Mouse (Mus musculus) brown adipose tissue, adult 24 weeks (tissue): Measurements from ENCODE around the gene Gpr27. TPM values are rescaled to one million over a fixed set of nuclear protein-coding genes. Genes with fewer than 3 reads are reported as not detected.
A peak's percentile ranks its signal among the peaks of the same experiment; 100 is the strongest.

ENCODE experiments used
- H3K27ac ChIP-seq: fragments of 200-500 bp; replicated peaks from 2 replicates; pipeline ENCODE4 v1.5.1; 2012; ENCODE audit warnings: low read depth, mild to moderate bottlenecking, low read length
- H3K4me1 ChIP-seq: fragments of 200-500 bp; 2 replicates; pipeline ENCODE4 v1.6.1; 2012; ENCODE audit warnings: low read length, mixed read lengths; ENCODE audit not compliant: control insufficient read depth, insufficient read depth, insufficient read length
- H3K4me3 ChIP-seq: fragments of 200-500 bp; 2 replicates; pipeline ENCODE4 v1.5.1; 2012; ENCODE audit warnings: low read depth, mild to moderate bottlenecking, low read length, moderate library complexity; ENCODE audit not compliant: insufficient read depth
- polyA plus RNA-seq: library from polyadenylated mRNA; stranded (reverse); fragments of >200 nt; gene quantifications from 2 replicates; pipeline ENCODE4 v1.2.4, GENCODE M21; 2012; ENCODE audit not compliant: missing spikeins, insufficient read depth, insufficient read length

The Gpr27 gene
- 0.44 and 0.63 TPM in 2 replicates for polyA plus RNA-seq

- Histone ChIP-seq H3K4me1 (no peaks in the 10 kb centered on the region), H3K4me3 (peak within 1 kb of the TSS; percentile 68), H3K27ac (no peak within 1 kb of the TSS)
Observed at GRCm38 (mm10) chr6:99692206-99692915, at the start of gene Gpr27. Gene Gpr27, plus strand, starts transcription at chr6:99692679.

- Histone ChIP-seq H3K27ac (peak overlapping the region; percentile 84), H3K4me1 (peaks cover 5% of the 10 kb centered on the region; the same call in 1 of the 2 replicates), H3K4me3 (no peak overlapping the region)
Observed at GRCm38 (mm10) chr6:99643439-99644199, 48.9 kb upstream of the Gpr27 start.

- peaks cover 5% of the 10 kb centered on the region; the same call in 1 of the 2 replicates for H3K4me1 ChIP-seq
- H3K27ac ChIP-seq: peak overlapping the region; percentile 84
- no peak overlapping the region for H3K4me3 ChIP-seq
Observed at GRCm38 (mm10) chr6:99644386-99644785, 48.1 kb upstream of the Gpr27 start.

DNA sequence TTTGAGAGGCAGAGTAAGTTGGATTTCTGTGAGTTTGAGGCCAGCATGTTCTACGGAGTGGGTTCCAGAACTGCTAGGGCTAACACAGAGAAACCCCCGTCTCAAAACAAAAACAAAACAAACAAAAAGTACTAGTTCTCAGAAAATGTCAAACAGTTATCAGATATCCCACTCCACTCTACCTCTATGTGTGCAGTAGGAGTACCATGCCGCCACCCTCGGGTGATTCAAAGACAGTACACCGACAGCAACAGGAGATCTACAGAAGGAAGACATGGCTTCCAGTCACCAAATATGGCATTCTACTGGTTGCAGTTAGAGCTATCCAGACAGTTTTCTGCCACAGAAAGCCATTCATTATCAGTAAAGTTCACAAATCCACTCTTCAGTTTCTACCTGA is 47.6 kb upstream of the Gpr27 start:
- Histone ChIP-seq H3K27ac (no peak overlapping the region), H3K4me1 (peaks cover 5% of the 10 kb centered on the region; the same call in 1 of the 2 replicates), H3K4me3 (no peak overlapping the region)

DNA sequence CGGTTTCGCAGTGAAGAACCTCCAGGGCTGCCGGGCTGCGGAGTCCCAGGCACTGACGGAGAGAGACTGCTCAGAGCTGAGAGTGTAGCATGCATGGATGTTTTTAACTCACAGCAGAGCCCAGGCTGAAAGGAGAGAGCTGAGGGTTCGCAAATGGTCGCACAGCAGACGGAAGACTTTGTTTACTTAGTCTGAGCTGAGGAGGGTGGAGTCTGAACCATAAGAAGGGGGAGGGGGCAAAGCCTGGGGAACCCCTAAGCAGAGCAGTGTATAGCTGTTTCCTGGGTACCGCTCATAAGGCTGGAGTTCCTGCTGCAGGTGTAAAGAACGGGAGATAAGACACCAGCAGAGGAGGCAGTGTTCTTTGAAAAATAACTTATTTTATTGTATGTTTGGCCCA is 46.1 kb upstream of the Gpr27 start:
- Histone ChIP-seq H3K4me1 (peaks cover 5% of the 10 kb centered on the region; the same call in 1 of the 2 replicates), H3K27ac (no peak overlapping the region), H3K4me3 (no peak overlapping the region)

GRCm38 (mm10) chr6:99649307-99649706 is 43.2 kb upstream of the Gpr27 start:
- H3K27ac ChIP-seq: no peak overlapping the region
- no peak overlapping the region for H3K4me3 ChIP-seq

DNA sequence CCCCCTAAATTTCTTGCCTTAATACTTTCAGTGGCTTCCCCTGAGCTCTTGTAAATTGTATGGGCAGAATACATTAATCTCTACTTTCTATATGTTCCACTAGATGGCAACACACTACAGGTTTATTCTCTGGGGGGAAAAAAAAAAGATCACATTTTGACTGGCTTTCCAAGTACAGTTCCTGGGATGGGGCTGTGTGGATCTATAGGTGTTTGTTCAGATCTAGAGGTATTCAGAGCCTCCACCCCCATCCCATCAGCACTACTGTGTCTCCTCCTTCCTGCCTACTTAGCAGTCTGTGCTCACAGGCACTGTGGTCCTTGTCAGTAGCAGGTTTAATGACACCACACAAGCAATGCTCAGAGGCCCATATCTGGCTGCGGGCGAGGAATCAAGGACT is 40.1 kb upstream of the Gpr27 start:
- Histone ChIP-seq H3K4me1 (peaks cover 7% of the 10 kb centered on the region; the same call in 1 of the 2 replicates), H3K4me3 (no peak overlapping the region), H3K27ac (no peak overlapping the region)

More at GRCm38 (mm10) chr6:99649307-99649706, 43.2 kb upstream of the Gpr27 start:
- peaks cover 3% of the 10 kb centered on the region; the same call in 1 of the 2 replicates for H3K4me1 ChIP-seq

DNA sequence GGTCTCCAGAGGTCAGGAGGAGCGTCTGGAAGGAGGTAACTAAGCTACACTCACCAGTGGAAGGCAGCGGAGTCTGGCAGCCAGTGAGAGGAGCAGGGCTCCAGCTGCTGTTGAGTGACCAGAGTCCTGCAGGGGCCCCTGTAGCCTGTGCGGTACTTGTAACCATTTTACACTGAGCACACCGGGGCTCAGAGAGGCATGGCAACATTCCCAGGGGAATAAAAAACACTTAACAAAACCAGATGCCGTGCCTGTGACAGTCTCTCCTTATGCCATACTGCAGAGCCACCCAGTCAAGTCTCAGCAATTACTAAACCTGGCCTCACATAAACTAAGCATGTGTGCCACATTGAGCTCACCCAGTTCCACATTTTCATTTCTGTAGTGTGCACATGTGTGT is 38.1 kb upstream of the Gpr27 start:
- H3K4me3 ChIP-seq: no peak overlapping the region
- H3K27ac ChIP-seq: no peak overlapping the region
- peaks cover 21% of the 10 kb centered on the region for H3K4me1 ChIP-seq

DNA sequence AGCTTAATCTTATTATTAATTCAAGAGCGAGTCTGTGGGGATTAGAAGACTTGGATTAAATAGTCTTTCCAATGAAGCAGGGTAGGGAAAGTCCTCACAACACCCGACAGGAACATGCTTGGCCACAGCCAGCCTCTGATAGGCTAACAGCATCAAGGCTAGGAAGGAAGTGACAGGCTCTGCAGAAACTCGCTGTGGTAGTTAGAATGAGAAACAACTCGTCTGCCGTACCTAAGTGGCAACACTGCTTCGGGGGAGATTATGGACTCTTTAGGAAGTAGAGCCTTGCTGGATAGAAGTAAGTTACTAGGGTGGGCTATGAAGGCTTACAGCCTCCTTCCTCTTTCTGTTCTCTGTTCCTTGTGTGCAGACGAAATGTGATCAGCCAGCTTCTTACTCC is 37.0 kb upstream of the Gpr27 start:
- H3K4me1 ChIP-seq: peaks cover 22% of the 10 kb centered on the region

DNA sequence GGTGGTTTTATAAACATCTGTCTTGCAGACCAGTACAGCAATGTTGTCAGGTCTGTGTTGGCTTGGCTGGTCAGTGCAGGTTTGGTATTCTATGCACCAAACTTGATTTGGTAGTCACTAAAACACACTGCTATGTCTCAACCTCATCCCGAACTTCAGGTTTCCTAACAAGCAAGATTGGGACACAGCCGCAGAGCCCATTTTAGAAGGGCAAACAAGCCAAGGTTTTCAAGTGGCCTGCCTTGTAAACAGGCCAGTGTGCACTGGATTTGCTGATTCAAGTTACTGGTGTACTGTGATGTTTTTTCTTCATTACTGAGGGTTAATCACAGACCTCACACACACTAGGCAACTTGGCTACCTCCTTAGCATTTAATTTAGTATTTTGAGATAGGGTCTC is 36.4 kb upstream of the Gpr27 start:
- H3K4me1 ChIP-seq: peaks cover 27% of the 10 kb centered on the region
- peak overlapping the region; percentile 19 for H3K27ac ChIP-seq
- no peak overlapping the region for H3K4me3 ChIP-seq

More for the DNA sequence above, 37.0 kb upstream of the Gpr27 start:
- no peak overlapping the region for H3K4me3 ChIP-seq
- H3K27ac ChIP-seq: peak overlapping the region; percentile 19

GRCm38 (mm10) chr6:99658586-99658985 is 33.9 kb upstream of the Gpr27 start:
- Histone ChIP-seq H3K4me3 (no peak overlapping the region), H3K27ac (0 out of 2 replicates have a peak overlapping the region, but pooled peaks have one; percentile 47), H3K4me1 (peaks cover 31% of the 10 kb centered on the region)

GRCm38 (mm10) chr6:99660443-99660842 is 32.0 kb upstream of the Gpr27 start:
- H3K27ac ChIP-seq: no peak overlapping the region; the same call in 1 of the 2 replicates
- H3K4me1 ChIP-seq: peaks cover 36% of the 10 kb centered on the region
- no peak overlapping the region for H3K4me3 ChIP-seq

DNA sequence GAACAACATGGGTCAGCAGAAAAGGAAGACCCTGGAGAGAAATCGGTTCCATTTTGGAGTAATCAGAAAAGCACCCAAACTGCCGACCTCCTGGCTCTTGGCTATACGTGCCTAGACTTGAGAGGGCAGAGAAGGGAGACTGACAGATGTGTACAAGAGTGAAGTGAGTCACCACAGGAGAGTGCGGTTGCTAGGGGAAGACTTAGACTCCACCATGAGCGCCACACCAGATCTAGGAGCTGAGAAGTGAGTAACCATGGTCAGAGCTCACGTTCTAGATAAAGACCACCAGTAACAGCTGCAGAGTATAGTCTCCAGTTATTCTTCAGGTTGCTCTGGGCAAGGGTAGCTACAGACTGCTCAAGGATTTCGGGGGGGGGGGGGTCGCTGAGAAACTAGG is 29.2 kb upstream of the Gpr27 start:
- peaks cover 24% of the 10 kb centered on the region for H3K4me1 ChIP-seq
- H3K4me3 ChIP-seq: no peak overlapping the region
- no peak overlapping the region for H3K27ac ChIP-seq

- H3K4me1 ChIP-seq: peaks cover 14% of the 10 kb centered on the region
- peak overlapping the region; percentile 98 for H3K4me3 ChIP-seq
- peak overlapping the region; percentile 91 for H3K27ac ChIP-seq
Observed at GRCm38 (mm10) chr6:99665457-99666317, 26.8 kb upstream of the Gpr27 start.
